Mouse (Mus musculus) intestine, embryonic 15.5 days (tissue): Measurements from ENCODE around the gene Fat3. TPM values are rescaled to one million over a fixed set of nuclear protein-coding genes. Genes with fewer than 3 reads are reported as not detected.
A peak's percentile ranks its signal among the peaks of the same experiment; 100 is the strongest.

Experiments used
- ATAC-seq: fragments of 200-750 bp; cut with Nextera tagmentation; 2 replicates; pipeline ENCODE4 v1.8.0; 2017; ENCODE audit warnings: moderate TSS enrichment, moderate library complexity
- H3K27ac ChIP-seq: fragments of 300-500 bp; sonication (generic); 2 replicates; pipeline ENCODE4 v1.5.1; 2015; ENCODE audit warnings: mild to moderate bottlenecking, inconsistent platforms
- H3K27me3 ChIP-seq: fragments of 300-500 bp; sonication (generic); replicated peaks from 2 replicates; pipeline ENCODE4 v1.6.1; 2015; ENCODE audit warnings: inconsistent platforms
- H3K36me3 ChIP-seq: fragments of 300-500 bp; sonication (generic); 2 replicates; pipeline ENCODE4 v1.6.1; 2015; ENCODE audit warnings: inconsistent platforms
- H3K4me1 ChIP-seq: fragments of 300-500 bp; sonication (generic); replicated peaks from 2 replicates; pipeline ENCODE4 v1.6.1; 2015; ENCODE audit warnings: inconsistent platforms
- H3K4me2 ChIP-seq: fragments of 300-500 bp; sonication (generic); replicated peaks from 2 replicates; pipeline ENCODE4 v1.6.1; 2015; ENCODE audit warnings: mild to moderate bottlenecking, inconsistent platforms
- H3K4me3 ChIP-seq: fragments of 300-500 bp; sonication (generic); replicated peaks from 2 replicates; pipeline ENCODE4 v1.5.1; 2015; ENCODE audit warnings: inconsistent platforms
- H3K9ac ChIP-seq: fragments of 300-500 bp; sonication (generic); 2 replicates; pipeline ENCODE4 v1.6.1; 2015; ENCODE audit warnings: inconsistent platforms
- H3K9me3 ChIP-seq: fragments of 300-500 bp; sonication (generic); 2 replicates; pipeline ENCODE4 v1.6.1; 2016; ENCODE audit warnings: inconsistent platforms
- WGBS: fragments of 180-500 bp; shearing (Covaris S2); methylation state at CpG from one replicate; pipeline ENCODE4 v1.1.7; 2015; 5-methylcytosine and 5-hydroxymethylcytosine counted together
- polyA plus RNA-seq: library from polyadenylated mRNA; unstranded; fragments of >200 nt; fragmentation: Nextera tagmentation; extraction: Ambion mirVana; gene quantifications from 2 replicates; pipeline ENCODE4 v1.2.1, GENCODE M21; 2015

The Fat3 gene
- polyA plus RNA-seq, 1 experiment from 2014 or later: 0.46 TPM

GRCm38 (mm10) chr9:16256577-16257207, 244.4 kb downstream of the Fat3 start:
- WGBS: 83% methylated on average over 2 of the region's 2 CpGs
- Histone ChIP-seq H3K9me3 (no peaks in the 10 kb centered on the region), H3K27me3 (no peaks in the 10 kb centered on the region), H3K4me2 (no peak overlapping the region), H3K36me3 (no peaks in the 10 kb centered on the region), H3K27ac (no peak overlapping the region), H3K4me1 (no peaks in the 10 kb centered on the region), H3K9ac (no peak overlapping the region), H3K4me3 (no peak overlapping the region)
- no peak for ATAC-seq

DNA sequence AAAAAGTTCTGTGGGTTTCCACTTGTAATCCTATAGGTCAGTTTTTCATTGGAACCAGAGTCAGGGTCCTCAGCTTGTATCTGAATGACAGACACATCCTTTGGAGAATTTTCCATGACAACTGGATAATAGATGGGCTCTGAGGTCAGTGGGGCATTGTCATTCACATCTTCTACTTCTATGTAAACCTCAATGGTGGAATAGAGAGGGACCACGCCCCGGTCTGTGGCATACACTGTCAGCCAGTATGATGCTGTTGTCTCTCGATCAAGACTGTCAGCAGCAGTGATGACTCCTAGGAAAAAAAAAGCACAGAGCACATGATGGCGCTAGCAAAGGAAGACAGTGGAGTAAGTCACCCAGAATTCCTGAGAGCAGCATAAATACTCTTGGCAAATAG, 254.3 kb downstream of the Fat3 start:
- no peak overlapping the region for H3K4me2 ChIP-seq
- no peaks in the 10 kb centered on the region for H3K27me3 ChIP-seq
- no peaks in the 10 kb centered on the region for H3K9me3 ChIP-seq
- no peak overlapping the region for H3K27ac ChIP-seq
- H3K4me3 ChIP-seq: no peak overlapping the region
- WGBS: 87% methylated on average over 4 of the region's 4 CpGs
- H3K9ac ChIP-seq: no peak overlapping the region
- no peaks in the 10 kb centered on the region for H3K4me1 ChIP-seq
- no peak for ATAC-seq
- no peaks in the 10 kb centered on the region for H3K36me3 ChIP-seq

DNA sequence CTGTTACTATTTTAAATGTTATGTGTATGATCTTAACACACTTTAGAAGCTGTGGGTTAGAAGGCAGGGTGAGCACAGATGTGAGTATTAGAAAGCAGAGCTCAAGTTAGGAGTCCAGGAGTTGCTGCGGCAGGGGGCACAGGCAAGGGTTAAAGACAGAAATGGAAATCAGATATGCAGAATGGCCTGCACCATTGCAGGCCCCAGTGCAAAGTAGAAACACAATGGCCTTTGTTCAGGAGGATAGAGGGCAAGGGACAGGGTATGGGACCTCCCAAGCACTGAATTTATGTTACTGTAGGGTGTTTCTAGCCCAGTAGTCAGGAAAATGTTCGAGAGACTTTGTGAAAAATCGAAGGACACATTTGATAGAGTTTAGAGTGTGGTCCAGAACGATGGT, 269.5 kb downstream of the Fat3 start:
- WGBS: 66% methylated on average over 4 of the region's 4 CpGs
- no peaks in the 10 kb centered on the region for H3K36me3 ChIP-seq
- no peaks in the 10 kb centered on the region for H3K4me1 ChIP-seq
- H3K9me3 ChIP-seq: no peaks in the 10 kb centered on the region
- no peak overlapping the region for H3K27ac ChIP-seq
- no peaks in the 10 kb centered on the region for H3K27me3 ChIP-seq
- no peak overlapping the region for H3K4me3 ChIP-seq
- no peak overlapping the region for H3K9ac ChIP-seq
- no peak overlapping the region for H3K4me2 ChIP-seq
- ATAC-seq: no peak

DNA sequence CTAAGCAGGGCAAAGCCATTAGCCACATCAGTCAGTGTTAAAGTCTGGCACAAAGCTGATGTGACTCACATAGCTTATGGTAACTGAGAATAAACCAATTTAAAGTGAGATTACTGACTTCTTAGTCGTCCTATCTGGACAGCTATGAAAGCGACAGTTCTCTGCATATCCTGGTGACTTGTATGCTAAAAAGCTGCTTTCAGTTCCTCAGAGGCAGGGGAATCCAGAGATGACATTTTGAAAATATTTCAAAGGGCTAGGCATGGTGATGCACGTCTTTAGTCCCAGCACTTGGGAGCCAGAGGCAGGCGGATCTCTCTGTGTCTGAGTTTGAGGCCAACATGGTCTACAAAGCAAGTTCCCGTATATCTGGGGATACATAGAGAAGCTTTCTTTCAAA, 272.2 kb downstream of the Fat3 start:
- ATAC-seq: no peak

GRCm38 (mm10) chr9:16227398-16227797, 273.7 kb downstream of the Fat3 start:
- Histone ChIP-seq H3K4me2 (no peak overlapping the region), H3K9ac (no peak overlapping the region), H3K36me3 (no peaks in the 10 kb centered on the region), H3K4me1 (no peaks in the 10 kb centered on the region), H3K4me3 (no peak overlapping the region), H3K27ac (no peak overlapping the region), H3K9me3 (no peaks in the 10 kb centered on the region), H3K27me3 (no peaks in the 10 kb centered on the region)
- WGBS: 64% methylated on average over 2 of the region's 2 CpGs
- ATAC-seq: no peak

More for the DNA sequence above, 272.2 kb downstream of the Fat3 start:
- Histone ChIP-seq H3K36me3 (no peaks in the 10 kb centered on the region), H3K4me2 (no peak overlapping the region), H3K27ac (no peak overlapping the region), H3K4me3 (no peak overlapping the region), H3K4me1 (no peaks in the 10 kb centered on the region), H3K9ac (no peak overlapping the region), H3K27me3 (no peaks in the 10 kb centered on the region), H3K9me3 (no peaks in the 10 kb centered on the region)
- 78% methylated on average over 5 of the region's 5 CpGs for WGBS

DNA sequence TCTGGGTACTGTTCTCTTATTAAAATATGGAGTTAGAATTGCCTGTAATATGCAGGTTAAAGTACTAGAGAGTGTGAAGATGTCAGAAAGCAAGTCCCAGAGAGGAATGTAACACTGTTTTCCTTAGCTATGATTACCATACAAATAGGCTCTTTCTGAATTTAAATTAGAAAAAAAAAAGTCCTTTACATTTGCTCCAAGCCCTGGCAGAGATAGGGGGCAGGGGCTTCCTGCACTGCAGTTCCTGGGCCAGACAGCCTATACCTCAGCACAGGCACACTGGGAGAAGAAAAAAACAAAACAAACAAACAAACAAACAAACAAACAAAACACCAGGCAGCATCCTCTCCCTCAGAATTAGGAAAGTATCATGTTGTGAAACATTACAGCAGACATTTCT, 274.5 kb downstream of the Fat3 start:
- H3K4me3 ChIP-seq: no peak overlapping the region
- H3K4me1 ChIP-seq: no peaks in the 10 kb centered on the region
- H3K36me3 ChIP-seq: no peaks in the 10 kb centered on the region
- no peak overlapping the region for H3K9ac ChIP-seq
- H3K27ac ChIP-seq: no peak overlapping the region
- H3K27me3 ChIP-seq: no peaks in the 10 kb centered on the region
- H3K9me3 ChIP-seq: no peaks in the 10 kb centered on the region
- H3K4me2 ChIP-seq: no peak overlapping the region
- no peak for ATAC-seq

DNA sequence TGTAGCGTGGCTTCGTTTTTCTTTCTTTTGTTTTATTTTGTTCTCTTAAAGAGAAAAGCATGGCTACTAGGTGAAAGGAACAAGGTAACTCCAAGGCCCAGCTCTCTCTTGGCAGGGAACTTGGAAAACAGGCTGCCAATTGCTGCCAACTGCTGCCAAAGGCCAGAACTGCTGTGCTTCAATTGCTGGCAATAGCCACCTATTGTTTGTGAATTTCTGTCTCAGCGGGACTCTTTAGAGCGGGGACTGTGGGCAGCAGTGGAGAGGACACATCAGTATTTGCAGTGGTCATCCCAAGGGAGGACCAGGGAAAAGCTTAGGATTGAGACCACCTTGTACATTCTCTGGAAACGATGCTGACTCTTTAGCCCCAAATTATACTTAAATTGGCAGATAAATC, 279.2 kb downstream of the Fat3 start:
- 78% methylated on average over 5 of the region's 5 CpGs for WGBS
- Histone ChIP-seq H3K27ac (no peak overlapping the region), H3K36me3 (no peaks in the 10 kb centered on the region), H3K9ac (no peak overlapping the region), H3K4me2 (no peak overlapping the region), H3K4me1 (no peaks in the 10 kb centered on the region), H3K9me3 (no peaks in the 10 kb centered on the region), H3K4me3 (no peak overlapping the region), H3K27me3 (no peaks in the 10 kb centered on the region)
- no peak for ATAC-seq

- no peak for ATAC-seq
- WGBS: 67% methylated on average over 6 of the region's 6 CpGs
- no peak overlapping the region for H3K27ac ChIP-seq
These were observed 284.9 kb downstream of the Fat3 start for GRCm38 (mm10) chr9:16216235-16216634.

GRCm38 (mm10) chr9:16214731-16215681, 286.1 kb downstream of the Fat3 start:
- no peak overlapping the region for H3K4me3 ChIP-seq
- H3K27ac ChIP-seq: 0 out of 2 replicates have a peak overlapping the region, but pooled peaks have one; percentile 6
- no peak overlapping the region for H3K9ac ChIP-seq
- H3K27me3 ChIP-seq: no peaks in the 10 kb centered on the region
- WGBS: 47% methylated on average over 7 of the region's 7 CpGs
- H3K9me3 ChIP-seq: no peaks in the 10 kb centered on the region
- peak; percentile 85 for ATAC-seq
- no peaks in the 10 kb centered on the region for H3K36me3 ChIP-seq
- no peak overlapping the region for H3K4me2 ChIP-seq
- peaks cover 4% of the 10 kb centered on the region for H3K4me1 ChIP-seq

More at GRCm38 (mm10) chr9:16216235-16216634, 284.9 kb downstream of the Fat3 start:
- Histone ChIP-seq H3K9ac (no peak overlapping the region), H3K36me3 (no peaks in the 10 kb centered on the region), H3K4me3 (no peak overlapping the region), H3K4me2 (no peak overlapping the region), H3K4me1 (peaks cover 4% of the 10 kb centered on the region), H3K9me3 (no peaks in the 10 kb centered on the region), H3K27me3 (no peaks in the 10 kb centered on the region)

- no peak for ATAC-seq
- H3K4me3 ChIP-seq: no peak overlapping the region
- no peaks in the 10 kb centered on the region for H3K27me3 ChIP-seq
- H3K9me3 ChIP-seq: no peaks in the 10 kb centered on the region
- H3K27ac ChIP-seq: no peak overlapping the region
- no peak overlapping the region for H3K4me2 ChIP-seq
- 30% methylated on average over 1 of the region's 1 CpGs for WGBS
- peaks cover 4% of the 10 kb centered on the region for H3K4me1 ChIP-seq
- H3K9ac ChIP-seq: no peak overlapping the region
- H3K36me3 ChIP-seq: no peaks in the 10 kb centered on the region
These were observed 287.8 kb downstream of the Fat3 start for GRCm38 (mm10) chr9:16213324-16213723.

- no peak overlapping the region for H3K9ac ChIP-seq
- no peak overlapping the region for H3K4me2 ChIP-seq
- no peaks in the 10 kb centered on the region for H3K27me3 ChIP-seq
- WGBS: 34% methylated on average over 3 of the region's 3 CpGs
- no peak overlapping the region for H3K27ac ChIP-seq
- H3K36me3 ChIP-seq: no peaks in the 10 kb centered on the region
- ATAC-seq: no peak
- H3K4me3 ChIP-seq: no peak overlapping the region
- H3K9me3 ChIP-seq: no peaks in the 10 kb centered on the region
- H3K4me1 ChIP-seq: peaks cover 4% of the 10 kb centered on the region
These were observed 288.5 kb downstream of the Fat3 start for GRCm38 (mm10) chr9:16212628-16213027.

- H3K36me3 ChIP-seq: no peaks in the 10 kb centered on the region
- no peaks in the 10 kb centered on the region for H3K9me3 ChIP-seq
- ATAC-seq: no peak
- H3K4me1 ChIP-seq: peaks cover 4% of the 10 kb centered on the region
- no peak overlapping the region for H3K9ac ChIP-seq
- no peaks in the 10 kb centered on the region for H3K27me3 ChIP-seq
- no peak overlapping the region for H3K4me3 ChIP-seq
- H3K27ac ChIP-seq: no peak overlapping the region
- H3K4me2 ChIP-seq: no peak overlapping the region
- 60% methylated on average over 4 of the region's 4 CpGs for WGBS
These were observed 288.9 kb downstream of the Fat3 start for GRCm38 (mm10) chr9:16212163-16212562.
